Mouse (Mus musculus): Measurements from ENCODE around the gene Dnah6. TPM values are rescaled to one million over a fixed set of nuclear protein-coding genes. Genes with fewer than 3 reads are reported as not detected.

The Dnah6 gene
- total RNA-seq, 2 experiments from 2014 or later: 0.08 to 0.11 TPM

GRCm38 (mm10) chr6:73054807-73055206 is 166.6 kb downstream of the Dnah6 start:
- intact Hi-C loops (cut with DNase I): no loop called here

GRCm38 (mm10) chr6:73053526-73053925 is 167.9 kb downstream of the Dnah6 start:
- intact Hi-C loops (cut with DNase I): no loop called here
- DNase-seq (ENCODE audit: low spot score): no peak

More at GRCm38 (mm10) chr6:73054807-73055206, 166.6 kb downstream of the Dnah6 start:
- DNase-seq (ENCODE audit: low spot score): no peak

- DNase-seq (ENCODE audit: low spot score): no peak
- intact Hi-C loops (cut with DNase I): no loop called here
Measured at GRCm38 (mm10) chr6:73047259-73047658, 174.2 kb downstream of the Dnah6 start.

GRCm38 (mm10) chr6:73045944-73046343 is 175.5 kb downstream of the Dnah6 start:
- no peak for DNase-seq (ENCODE audit: low spot score)
- intact Hi-C loops (cut with DNase I): no loop called here

GRCm38 (mm10) chr6:73042278-73042677 is 179.2 kb downstream of the Dnah6 start:
- intact Hi-C loops (cut with DNase I): no loop called here
- no peak for DNase-seq (ENCODE audit: low spot score)

GRCm38 (mm10) chr6:73038291-73038690 is 183.2 kb downstream of the Dnah6 start:
- no peak for DNase-seq (ENCODE audit: low spot score)
- intact Hi-C loops (cut with DNase I): no loop called here

- intact Hi-C loops (cut with DNase I): no loop called here
- DNase-seq (ENCODE audit: low spot score): no peak
Measured at GRCm38 (mm10) chr6:73028853-73029252, 192.6 kb downstream of the Dnah6 start.

GRCm38 (mm10) chr6:73027881-73028280 is 193.6 kb downstream of the Dnah6 start:
- no peak for DNase-seq (ENCODE audit: low spot score)
- intact Hi-C loops (cut with DNase I): no loop called here

GRCm38 (mm10) chr6:73026898-73027297 is 194.6 kb downstream of the Dnah6 start:
- no peak for DNase-seq (ENCODE audit: low spot score)
- intact Hi-C loops (cut with DNase I): no loop called here

GRCm38 (mm10) chr6:73020061-73020460 is 201.4 kb downstream of the Dnah6 start:
- intact Hi-C loops (cut with DNase I): loop anchor here (2.0 kb wide), 1 partner anchor 133 kb away; no protein-coding TSS in a partner anchor
- no peak for DNase-seq (ENCODE audit: low spot score)

GRCm38 (mm10) chr6:73018725-73019280 is 202.6 kb downstream of the Dnah6 start:
- no peak for DNase-seq (ENCODE audit: low spot score)
- intact Hi-C loops (cut with DNase I): no loop called here

GRCm38 (mm10) chr6:73014317-73015160 is 206.9 kb downstream of the Dnah6 start:
- DNase-seq (ENCODE audit: low spot score): no peak
- intact Hi-C loops (cut with DNase I): no loop called here

- no peak for DNase-seq (ENCODE audit: low spot score)
- intact Hi-C loops (cut with DNase I): no loop called here
Measured at GRCm38 (mm10) chr6:73012931-73013330, 208.5 kb downstream of the Dnah6 start.

- DNase-seq (ENCODE audit: low spot score): no peak
- intact Hi-C loops (cut with DNase I): no loop called here
Measured at GRCm38 (mm10) chr6:73011827-73012226, 209.6 kb downstream of the Dnah6 start.

- intact Hi-C loops (cut with DNase I): loop anchor here (1.0 kb wide), 1 partner anchor 69 kb away; no protein-coding TSS in a partner anchor
- peak; percentile 38 for DNase-seq (ENCODE audit: low spot score)
Measured at GRCm38 (mm10) chr6:73010073-73010472, 211.4 kb downstream of the Dnah6 start.

GRCm38 (mm10) chr6:73003601-73004000 is 217.8 kb downstream of the Dnah6 start:
- DNase-seq (ENCODE audit: low spot score): no peak
- intact Hi-C loops (cut with DNase I): no loop called here

- intact Hi-C loops (cut with DNase I): no loop called here
- no peak for DNase-seq (ENCODE audit: low spot score)
Measured at GRCm38 (mm10) chr6:73002391-73002790, 219.1 kb downstream of the Dnah6 start.

- no peak for DNase-seq (ENCODE audit: low spot score)
- intact Hi-C loops (cut with DNase I): no loop called here
Measured at GRCm38 (mm10) chr6:72998809-72999208, 222.6 kb downstream of the Dnah6 start.

- DNase-seq (ENCODE audit: low spot score): no peak
- intact Hi-C loops (cut with DNase I): no loop called here
Measured at GRCm38 (mm10) chr6:72993688-72994082, 227.8 kb downstream of the Dnah6 start.

GRCm38 (mm10) chr6:72993054-72993687 is 228.3 kb downstream of the Dnah6 start:
- intact Hi-C loops (cut with DNase I): no loop called here
- no peak for DNase-seq (ENCODE audit: low spot score)

- DNase-seq (ENCODE audit: low spot score): no peak
- intact Hi-C loops (cut with DNase I): no loop called here
Measured at GRCm38 (mm10) chr6:72990206-72990605, 231.2 kb downstream of the Dnah6 start.
